Mouse (Mus musculus) liver, embryonic 11.5 days (tissue): ENCODE data around the gene Eif3f. TPM values are rescaled to one million over a fixed set of nuclear protein-coding genes. Genes with fewer than 3 reads are reported as not detected.
A peak's percentile ranks its signal among the peaks of the same experiment; 100 is the strongest.

Source experiments
- ATAC-seq: fragments of 200-750 bp; cut with Nextera tagmentation; replicated peaks from 2 replicates; pipeline ENCODE4 v1.8.0; 2017; ENCODE audit warnings: moderate number of reproducible peaks, mild to moderate bottlenecking, moderate TSS enrichment, moderate library complexity; ENCODE audit not compliant: low FRiP score
- DNase-seq: peaks from one replicate; pipeline ENCODE4 v3.0.0-alpha.2; 2017; ENCODE audit warnings: low spot score
- H3K27ac ChIP-seq: fragments of 300-500 bp; sonication (generic); 2 replicates; pipeline ENCODE4 v1.5.1; 2014; ENCODE audit warnings: mild to moderate bottlenecking, low read depth, low read length, control low read depth
- H3K27me3 ChIP-seq: fragments of 300-500 bp; sonication (generic); replicated peaks from 2 replicates; pipeline ENCODE4 v1.6.1; 2014; ENCODE audit warnings: low read length, mixed read lengths; ENCODE audit not compliant: control insufficient read depth, insufficient read depth
- H3K36me3 ChIP-seq: fragments of 300-500 bp; sonication (generic); 2 replicates; pipeline ENCODE4 v1.6.1; 2014; ENCODE audit warnings: mild to moderate bottlenecking, low read length, moderate library complexity, mixed read lengths; ENCODE audit not compliant: control insufficient read depth, insufficient read depth
- H3K4me1 ChIP-seq: fragments of 300-500 bp; sonication (generic); replicated peaks from 2 replicates; pipeline ENCODE4 v1.6.1; 2014; ENCODE audit warnings: low read length, mixed read lengths; ENCODE audit not compliant: control insufficient read depth, insufficient read depth
- H3K4me2 ChIP-seq: fragments of 300-500 bp; sonication (generic); 2 replicates; pipeline ENCODE4 v1.6.1; 2014; ENCODE audit warnings: mild to moderate bottlenecking, control low read depth, moderate library complexity
- H3K4me3 ChIP-seq: fragments of 300-500 bp; sonication (generic); 2 replicates; pipeline ENCODE4 v1.5.1; 2014; ENCODE audit warnings: low read depth, low read length, control low read depth
- H3K9ac ChIP-seq: fragments of 300-500 bp; sonication (generic); 2 replicates; pipeline ENCODE4 v1.6.1; 2014; ENCODE audit warnings: low read depth, low read length, control low read depth
- H3K9me3 ChIP-seq: fragments of 300-500 bp; sonication (generic); 2 replicates; pipeline ENCODE4 v1.6.1; 2016; ENCODE audit warnings: low read length, inconsistent platforms, mixed read lengths; ENCODE audit not compliant: control insufficient read depth
- WGBS: fragments of 180-500 bp; shearing (Covaris S2); extraction: QIAGEN DNeasy Blood & Tissue Kit; methylation state at CpG from one replicate; pipeline ENCODE4 v1.1.7; 2014; 5-methylcytosine and 5-hydroxymethylcytosine counted together
- polyA plus RNA-seq: library from polyadenylated mRNA; unstranded; fragments of >200 nt; fragmentation: Nextera tagmentation; extraction: Ambion mirVana; gene quantifications from 2 replicates; pipeline ENCODE4 v1.2.1, GENCODE M21; 2014

Eif3f gene
- polyA plus RNA-seq, 1 experiment from 2014 or later = 87.8 TPM

DNA sequence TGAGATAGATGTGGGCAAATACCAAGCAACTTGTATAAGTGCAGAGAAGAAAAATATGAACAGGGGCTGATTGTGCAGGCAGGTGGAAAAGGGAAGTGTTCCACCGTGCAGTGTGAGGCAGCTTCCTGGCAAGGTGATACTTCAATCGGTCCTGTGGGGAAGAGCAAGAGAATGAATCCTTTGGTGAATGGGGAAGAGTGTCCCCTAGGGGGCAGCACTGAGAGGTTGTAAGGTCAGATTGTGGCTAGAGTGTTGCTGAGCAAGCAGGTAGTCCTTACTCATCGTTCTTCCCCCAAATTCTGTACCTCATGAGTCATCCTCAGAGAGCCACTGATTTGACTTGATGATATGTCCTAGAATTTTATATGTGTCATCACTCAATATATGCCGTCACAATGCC is 20.0 kb downstream of the Eif3f start:
- no peak for DNase-seq
- WGBS = 49% methylated on average over 4 of the region's 4 CpGs

GRCm38 (mm10) chr7:108957734-108958133 is 23.5 kb downstream of the Eif3f start:
- H3K4me1 ChIP-seq = no peaks in the 10 kb centered on the region
- no peak overlapping the region for H3K4me2 ChIP-seq
- no peaks in the 10 kb centered on the region for H3K9me3 ChIP-seq
- DNase-seq (no peak), ATAC-seq (no peak)
- no peak overlapping the region for H3K27ac ChIP-seq
- H3K36me3 ChIP-seq = no peaks in the 10 kb centered on the region
- no peak overlapping the region for H3K9ac ChIP-seq
- peaks cover 7% of the 10 kb centered on the region; the same call in 1 of the 2 replicates for H3K27me3 ChIP-seq
- H3K4me3 ChIP-seq = no peak overlapping the region
- WGBS = 59% methylated on average over 2 of the region's 2 CpGs

More for the DNA sequence above, 20.0 kb downstream of the Eif3f start:
- H3K4me1 ChIP-seq = no peaks in the 10 kb centered on the region; the same call in 1 of the 2 replicates
- H3K27ac ChIP-seq = no peak overlapping the region
- H3K4me3 ChIP-seq = no peak overlapping the region
- no peaks in the 10 kb centered on the region for H3K36me3 ChIP-seq
- no peak overlapping the region for H3K9ac ChIP-seq
- ATAC-seq = 0 out of 2 replicates have a peak, but pooled peaks have one; percentile 15
- no peak overlapping the region for H3K4me2 ChIP-seq
- H3K9me3 ChIP-seq = no peaks in the 10 kb centered on the region
- peaks cover 42% of the 10 kb centered on the region for H3K27me3 ChIP-seq

GRCm38 (mm10) chr7:108965968-108966367 is 31.8 kb downstream of the Eif3f start:
- H3K27ac ChIP-seq = no peak overlapping the region
- no peaks in the 10 kb centered on the region for H3K27me3 ChIP-seq
- no peak overlapping the region for H3K9ac ChIP-seq
- DNase-seq (no peak), ATAC-seq (no peak)
- H3K4me1 ChIP-seq = no peaks in the 10 kb centered on the region
- H3K9me3 ChIP-seq = no peaks in the 10 kb centered on the region
- H3K36me3 ChIP-seq = no peaks in the 10 kb centered on the region
- 23% methylated on average over 2 of the region's 2 CpGs for WGBS
- H3K4me3 ChIP-seq = no peak overlapping the region
- no peak overlapping the region for H3K4me2 ChIP-seq

DNA sequence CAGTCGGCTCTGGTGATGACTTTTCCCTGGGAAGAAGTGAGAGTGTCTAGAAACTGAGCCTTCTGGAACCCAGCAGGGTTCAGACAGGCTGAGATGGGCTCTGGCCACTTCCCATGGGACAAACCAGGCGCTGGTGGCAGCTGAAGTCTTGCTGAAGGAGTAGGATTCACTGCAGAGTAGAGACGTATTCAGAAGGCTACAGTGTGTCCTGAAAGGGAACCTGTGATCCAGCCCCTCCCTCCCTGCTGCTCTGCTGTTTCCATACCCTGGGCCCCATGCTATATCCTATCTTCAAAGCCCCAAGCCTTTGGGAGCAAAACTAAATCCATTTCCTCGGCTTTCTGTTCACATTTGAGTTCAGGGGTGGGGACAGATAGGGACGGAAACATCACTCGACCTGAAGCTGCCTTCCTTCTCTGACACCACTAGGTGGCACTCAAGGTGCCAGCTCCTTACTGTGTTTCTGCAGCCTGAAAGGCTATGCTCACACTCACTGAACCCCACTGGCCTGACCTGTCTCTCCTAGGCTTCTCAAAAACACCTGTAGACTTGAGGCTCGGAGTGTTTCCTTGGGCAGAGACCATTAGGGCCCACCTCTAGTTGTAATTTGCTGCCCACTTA is 32.6 kb downstream of the Eif3f start:
- no peak; the same call in 1 of the 2 replicates for ATAC-seq

GRCm38 (mm10) chr7:108968201-108968600 is 34.0 kb downstream of the Eif3f start:
- Histone ChIP-seq H3K27me3 (no peaks in the 10 kb centered on the region), H3K4me3 (no peak overlapping the region), H3K4me1 (no peaks in the 10 kb centered on the region), H3K9me3 (no peaks in the 10 kb centered on the region), H3K27ac (no peak overlapping the region), H3K4me2 (no peak overlapping the region), H3K9ac (no peak overlapping the region), H3K36me3 (no peaks in the 10 kb centered on the region)
- WGBS = 29% methylated on average over 6 of the region's 6 CpGs
- no peak for ATAC-seq
- no peak for DNase-seq

More for the DNA sequence above, 32.6 kb downstream of the Eif3f start:
- Histone ChIP-seq H3K36me3 (no peaks in the 10 kb centered on the region), H3K4me2 (no peak overlapping the region), H3K9me3 (no peaks in the 10 kb centered on the region), H3K27me3 (no peaks in the 10 kb centered on the region), H3K4me1 (no peaks in the 10 kb centered on the region), H3K27ac (no peak overlapping the region), H3K9ac (no peak overlapping the region), H3K4me3 (no peak overlapping the region)
- 31% methylated on average over 7 of the region's 7 CpGs for WGBS
- DNase-seq = no peak

DNA sequence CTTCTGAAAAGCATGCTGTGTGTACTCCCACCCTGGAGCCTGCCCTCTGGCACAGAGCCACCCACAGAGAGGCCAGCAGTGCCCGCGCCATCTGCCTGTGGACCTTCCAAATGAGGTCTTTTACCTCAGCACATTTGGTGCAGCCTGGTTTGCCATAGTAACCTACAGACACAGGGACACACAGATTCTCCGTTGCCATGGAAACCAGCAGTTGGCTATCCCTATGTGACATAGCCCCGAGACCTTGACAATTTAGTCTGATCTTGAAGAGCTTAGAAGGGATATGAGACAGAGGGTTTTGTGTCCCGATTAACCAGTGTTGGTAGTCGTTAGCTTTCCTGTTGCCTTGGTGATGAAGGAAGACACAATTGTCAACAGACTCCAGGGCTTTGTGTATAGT is 38.1 kb downstream of the Eif3f start:
- ATAC-seq (no peak), DNase-seq (no peak)
- Histone ChIP-seq H3K4me1 (no peaks in the 10 kb centered on the region), H3K36me3 (no peaks in the 10 kb centered on the region), H3K27me3 (no peaks in the 10 kb centered on the region), H3K27ac (no peak overlapping the region), H3K9ac (no peak overlapping the region), H3K4me2 (no peak overlapping the region), H3K4me3 (no peak overlapping the region), H3K9me3 (no peaks in the 10 kb centered on the region)
- 70% methylated on average over 6 of the region's 6 CpGs for WGBS

DNA sequence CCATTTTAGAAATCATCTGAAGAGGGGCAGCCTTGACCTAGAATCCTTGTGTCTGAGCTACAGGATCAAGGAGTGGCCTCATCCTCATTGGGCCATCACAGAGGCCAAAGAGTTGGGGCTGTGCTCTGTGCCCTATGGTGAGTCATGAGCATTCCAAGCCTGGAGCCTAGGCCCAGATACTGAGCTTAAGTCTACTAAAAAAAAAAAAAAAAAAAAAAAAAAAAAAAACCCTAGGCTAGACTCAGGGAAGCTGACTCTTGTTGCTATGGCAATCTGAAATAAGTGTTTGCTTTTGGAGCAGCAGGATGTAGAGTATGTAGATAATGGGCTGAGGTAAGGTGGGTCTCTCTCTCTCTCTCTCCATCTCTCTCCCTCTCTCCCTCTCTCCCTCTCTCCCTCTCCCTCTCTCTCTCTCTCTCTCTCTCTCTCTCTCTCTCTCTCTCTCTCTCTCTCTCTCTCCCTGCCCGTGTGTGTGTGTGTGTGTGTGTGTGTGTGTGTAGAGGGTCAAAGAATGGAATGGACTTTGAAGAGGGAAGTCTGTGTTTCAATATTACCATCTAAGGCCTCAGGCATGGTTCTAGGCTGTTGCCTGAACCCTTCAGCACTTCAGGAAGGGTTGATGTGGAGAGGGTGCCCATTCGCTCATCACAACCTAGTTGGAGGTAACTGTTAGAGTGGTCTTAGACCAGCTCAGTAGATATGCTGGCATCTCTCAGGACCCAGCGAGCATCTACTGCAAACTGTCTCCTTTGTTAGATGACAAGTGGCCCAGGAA is 51.9 kb downstream of the Eif3f start:
- H3K9ac ChIP-seq = no peak overlapping the region
- 67% methylated on average over 2 of the region's 3 CpGs for WGBS
- H3K4me2 ChIP-seq = no peak overlapping the region
- no peak overlapping the region for H3K27ac ChIP-seq
- no peak for ATAC-seq
- no peak overlapping the region for H3K4me3 ChIP-seq
- no peaks in the 10 kb centered on the region for H3K9me3 ChIP-seq
- no peaks in the 10 kb centered on the region for H3K36me3 ChIP-seq
- no peaks in the 10 kb centered on the region for H3K4me1 ChIP-seq
- H3K27me3 ChIP-seq = no peaks in the 10 kb centered on the region
- DNase-seq = no peak

DNA sequence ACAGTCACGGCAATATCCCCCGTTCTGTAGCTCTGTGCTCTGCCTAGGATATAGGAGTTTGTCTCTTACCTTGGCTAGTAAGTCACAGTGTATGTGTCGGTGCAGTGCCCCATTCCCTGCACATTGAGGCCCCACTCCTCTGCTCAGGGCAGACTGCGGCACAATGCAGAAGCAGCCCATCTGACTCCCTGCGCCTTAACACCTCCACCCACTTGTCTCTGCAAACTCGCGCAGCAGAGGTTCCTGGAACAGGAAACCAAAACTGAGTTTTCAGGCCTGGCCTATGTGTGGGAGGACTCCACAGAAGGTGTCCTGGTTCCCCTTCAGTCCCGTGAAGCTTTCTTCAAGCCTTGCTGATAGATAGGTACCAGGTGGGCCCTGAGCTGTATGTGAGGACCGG is 57.0 kb downstream of the Eif3f start:
- Histone ChIP-seq H3K27me3 (no peaks in the 10 kb centered on the region), H3K36me3 (no peaks in the 10 kb centered on the region), H3K27ac (no peak overlapping the region), H3K9ac (no peak overlapping the region), H3K4me2 (no peak overlapping the region), H3K4me3 (no peak overlapping the region), H3K9me3 (no peaks in the 10 kb centered on the region), H3K4me1 (no peaks in the 10 kb centered on the region)
- WGBS = 71% methylated on average over 9 of the region's 9 CpGs
- ATAC-seq (no peak), DNase-seq (no peak)
